Mouse (Mus musculus): ENCODE results near the gene Ltbp2. TPM values are rescaled to one million over a fixed set of nuclear protein-coding genes. Genes with fewer than 3 reads are reported as not detected.
A peak's percentile ranks its signal among the peaks of the same experiment; 100 is the strongest.

Gene Ltbp2
- total and polyA plus RNA-seq, 3 experiments: 0.99 to 5.6 (median 2.3) TPM

DNA sequence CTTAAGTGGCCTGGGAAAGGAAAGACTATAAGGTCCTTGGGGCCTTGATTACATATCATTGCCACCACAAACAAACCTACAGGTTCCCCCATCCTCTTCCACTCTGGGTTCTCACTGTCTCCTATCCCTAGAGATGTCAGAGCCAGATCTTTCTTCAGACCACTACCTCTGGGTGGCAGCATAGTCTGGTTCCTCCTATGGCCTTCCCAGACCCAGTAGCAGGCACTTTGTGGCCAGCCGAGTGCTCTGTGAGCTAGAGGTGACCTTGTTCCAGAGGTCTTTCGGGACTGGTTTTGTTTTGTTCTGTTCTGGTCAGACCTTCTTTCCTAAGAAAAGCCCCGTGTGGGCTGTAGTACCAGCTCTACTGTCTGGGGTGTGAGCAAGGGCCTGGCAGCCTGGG lies 64.3 kb downstream of the Ltbp2 start:
- TF ChIP-seq POLR2A (IDR thresholded peaks at IDR 0.05; ENCODE audit: insufficient read depth, low read depth, low read length): no peak
- no peak for TF ChIP-seq EP300 (IDR thresholded peaks at IDR 0.05; ENCODE audit: insufficient read depth, low read depth, low read length)
- TF ChIP-seq CTCF (IDR thresholded peaks at IDR 0.05): peak; percentile 34
- Histone ChIP-seq H3K4me1 (ENCODE audit: control insufficient read depth, insufficient read depth, low read length) (peaks cover 1% of the 10 kb centered on the region; the same call in 1 of the 2 replicates), H3K36me3 (ENCODE audit: control insufficient read depth, insufficient read depth, low read length) (no peaks in the 10 kb centered on the region), H3K4me3 (no peak overlapping the region), H3K79me2 (replicated peaks; ENCODE audit: control insufficient read depth, insufficient read depth, low read length) (no peaks in the 10 kb centered on the region), H3K27me3 (ENCODE audit: control insufficient read depth, insufficient read depth, low read length) (no peaks in the 10 kb centered on the region), H3K27ac (no peak overlapping the region), H3K9ac (ENCODE audit: low read depth, low read length) (no peak overlapping the region)
- WGBS: 49% methylated on average over 3 of the region's 3 CpGs
- intact Hi-C loops (cut with DNase I): no loop called here
- DNase-seq: peak in 1 of 2 experiments; percentile 13

GRCm38 (mm10) chr12:84811510-84811909 lies 64.8 kb downstream of the Ltbp2 start:
- Histone ChIP-seq H3K4me3 (no peak overlapping the region), H3K36me3 (ENCODE audit: control insufficient read depth, insufficient read depth, low read length) (no peaks in the 10 kb centered on the region), H3K27me3 (ENCODE audit: control insufficient read depth, insufficient read depth, low read length) (no peaks in the 10 kb centered on the region), H3K27ac (no peak overlapping the region), H3K4me1 (ENCODE audit: control insufficient read depth, insufficient read depth, low read length) (peaks cover 1% of the 10 kb centered on the region; the same call in 1 of the 2 replicates), H3K79me2 (replicated peaks; ENCODE audit: control insufficient read depth, insufficient read depth, low read length) (no peaks in the 10 kb centered on the region), H3K9ac (ENCODE audit: low read depth, low read length) (no peak overlapping the region)
- peak in 1 of 2 experiments; percentile 16 for DNase-seq
- WGBS: 35% methylated on average over 4 of the region's 4 CpGs
- intact Hi-C loops (cut with DNase I): no loop called here
- no peak for TF ChIP-seq POLR2A (IDR thresholded peaks at IDR 0.05; ENCODE audit: insufficient read depth, low read depth, low read length)
- no peak for TF ChIP-seq CTCF (IDR thresholded peaks at IDR 0.05)
- TF ChIP-seq EP300 (IDR thresholded peaks at IDR 0.05; ENCODE audit: insufficient read depth, low read depth, low read length): no peak

DNA sequence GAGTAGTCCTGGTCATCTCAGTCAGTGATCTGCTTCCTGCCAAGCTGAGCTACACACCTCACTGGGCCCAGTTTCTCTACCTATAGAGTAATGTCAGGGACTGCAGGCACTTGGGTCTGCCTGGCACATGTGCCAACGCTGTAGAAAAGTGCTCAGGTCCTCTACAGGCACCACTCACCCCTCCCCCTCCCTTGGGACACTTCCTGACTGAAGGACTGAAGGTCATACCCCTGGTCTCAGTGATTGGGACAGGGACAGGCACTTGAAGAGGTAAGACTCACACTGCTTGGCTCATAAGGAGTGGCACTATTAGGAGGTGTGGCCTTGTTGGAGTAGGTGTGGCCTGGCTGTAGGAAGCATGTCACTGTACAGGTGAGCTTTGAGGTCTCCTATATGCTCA lies 65.5 kb downstream of the Ltbp2 start:
- intact Hi-C loops (cut with DNase I): no loop called here
- no peaks in the 10 kb centered on the region for H3K36me3 ChIP-seq (ENCODE audit: control insufficient read depth, insufficient read depth, low read length)
- peaks cover 1% of the 10 kb centered on the region; the same call in 1 of the 2 replicates for H3K4me1 ChIP-seq (ENCODE audit: control insufficient read depth, insufficient read depth, low read length)
- no peak for TF ChIP-seq POLR2A (IDR thresholded peaks at IDR 0.05; ENCODE audit: insufficient read depth, low read depth, low read length)
- DNase-seq: no peak
- no peak overlapping the region for H3K27ac ChIP-seq
- H3K4me3 ChIP-seq: no peak overlapping the region
- no peak overlapping the region for H3K9ac ChIP-seq (ENCODE audit: low read depth, low read length)
- 71% methylated on average over 1 of the region's 1 CpGs for WGBS
- no peaks in the 10 kb centered on the region for H3K79me2 ChIP-seq (replicated peaks; ENCODE audit: control insufficient read depth, insufficient read depth, low read length)
- H3K27me3 ChIP-seq (ENCODE audit: control insufficient read depth, insufficient read depth, low read length): no peaks in the 10 kb centered on the region

DNA sequence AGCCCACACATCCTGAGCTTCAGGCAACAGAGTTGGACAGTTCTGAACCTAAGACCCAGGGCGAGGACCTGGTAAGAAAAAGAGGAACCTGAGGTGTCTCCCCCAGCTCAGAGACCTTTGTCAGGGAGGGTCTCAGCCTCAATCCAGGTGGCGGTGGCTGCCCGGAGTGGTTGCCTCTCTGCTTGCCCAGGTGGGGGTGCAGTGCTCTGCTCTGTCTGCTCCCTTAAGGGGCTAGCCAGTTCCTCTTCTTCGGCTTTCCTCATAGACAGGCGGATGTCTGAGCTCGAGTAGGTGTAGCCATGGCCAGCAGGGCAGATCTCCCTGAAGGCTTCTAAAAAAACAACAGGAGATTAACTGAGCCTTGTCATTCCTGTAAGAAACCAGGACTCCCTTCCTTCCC lies 67.3 kb downstream of the Ltbp2 start:
- intact Hi-C loops (cut with DNase I): no loop called here
- Histone ChIP-seq H3K27ac (no peak overlapping the region), H3K4me1 (ENCODE audit: control insufficient read depth, insufficient read depth, low read length) (peaks cover 3% of the 10 kb centered on the region), H3K9ac (ENCODE audit: low read depth, low read length) (no peak overlapping the region), H3K79me2 (replicated peaks; ENCODE audit: control insufficient read depth, insufficient read depth, low read length) (no peaks in the 10 kb centered on the region), H3K36me3 (ENCODE audit: control insufficient read depth, insufficient read depth, low read length) (no peaks in the 10 kb centered on the region), H3K4me3 (no peak overlapping the region), H3K27me3 (ENCODE audit: control insufficient read depth, insufficient read depth, low read length) (no peaks in the 10 kb centered on the region)
- peak in 1 of 2 experiments; percentile 14 for DNase-seq
- 64% methylated on average over 6 of the region's 6 CpGs for WGBS
- TF ChIP-seq POLR2A (IDR thresholded peaks at IDR 0.05; ENCODE audit: insufficient read depth, low read depth, low read length): no peak

DNA sequence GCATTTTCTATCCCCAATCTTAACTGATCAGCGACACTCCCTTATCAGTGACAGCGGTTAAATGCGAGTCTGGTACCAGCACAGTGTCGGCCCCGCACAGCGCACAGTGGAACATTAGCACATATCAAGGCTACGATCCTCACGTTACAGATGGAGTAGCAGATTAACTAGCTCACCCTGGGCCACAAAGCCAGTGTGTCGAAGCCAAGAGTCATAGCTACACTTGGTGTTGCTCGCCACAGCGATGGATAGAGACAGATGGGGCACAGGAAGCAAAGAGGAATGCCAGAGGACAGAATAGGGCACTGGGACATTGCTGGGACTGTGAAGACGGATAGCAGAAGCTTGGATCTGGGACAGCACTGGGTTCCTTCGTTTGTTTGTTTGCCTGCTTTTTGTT lies 69.0 kb downstream of the Ltbp2 start:
- intact Hi-C loops (cut with DNase I): no loop called here
- DNase-seq: no peak
- no peak overlapping the region for H3K4me3 ChIP-seq
- H3K27me3 ChIP-seq (ENCODE audit: control insufficient read depth, insufficient read depth, low read length): no peaks in the 10 kb centered on the region
- no peak overlapping the region for H3K9ac ChIP-seq (ENCODE audit: low read depth, low read length)
- TF ChIP-seq EP300 (IDR thresholded peaks at IDR 0.05; ENCODE audit: insufficient read depth, low read depth, low read length) (no peak), POLR2A (IDR thresholded peaks at IDR 0.05; ENCODE audit: insufficient read depth, low read depth, low read length) (no peak), CTCF (IDR thresholded peaks at IDR 0.05) (no peak)
- no peak overlapping the region for H3K27ac ChIP-seq
- WGBS: 76% methylated on average over 13 of the region's 13 CpGs
- peaks cover 3% of the 10 kb centered on the region for H3K4me1 ChIP-seq (ENCODE audit: control insufficient read depth, insufficient read depth, low read length)
- H3K36me3 ChIP-seq (ENCODE audit: control insufficient read depth, insufficient read depth, low read length): no peaks in the 10 kb centered on the region
- H3K79me2 ChIP-seq (replicated peaks; ENCODE audit: control insufficient read depth, insufficient read depth, low read length): no peaks in the 10 kb centered on the region

DNA sequence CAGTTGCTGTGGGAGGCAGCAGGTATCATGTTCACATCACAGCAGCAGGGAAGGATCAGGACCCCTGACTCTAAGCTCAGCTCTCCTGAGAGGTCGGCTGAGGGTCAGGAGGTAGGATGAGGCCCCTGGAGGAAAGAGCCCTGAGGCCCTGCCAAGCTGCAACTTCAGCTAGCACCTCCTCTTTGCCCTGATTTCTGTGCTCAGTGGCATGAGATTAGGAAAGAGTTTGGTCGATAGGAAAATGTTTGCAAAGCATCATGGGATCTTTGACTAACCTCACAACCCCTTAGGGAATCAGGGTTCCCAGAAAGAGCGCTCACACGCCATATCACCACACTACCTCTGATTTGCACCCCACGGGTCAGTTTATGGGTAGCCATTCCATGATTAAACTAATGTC lies 69.6 kb downstream of the Ltbp2 start:
- intact Hi-C loops (cut with DNase I): no loop called here
- Histone ChIP-seq H3K27me3 (ENCODE audit: control insufficient read depth, insufficient read depth, low read length) (no peaks in the 10 kb centered on the region), H3K36me3 (ENCODE audit: control insufficient read depth, insufficient read depth, low read length) (no peaks in the 10 kb centered on the region)

More for the DNA sequence above, 69.6 kb downstream of the Ltbp2 start:
- peaks cover 5% of the 10 kb centered on the region for H3K4me1 ChIP-seq (ENCODE audit: control insufficient read depth, insufficient read depth, low read length)
- H3K9ac ChIP-seq (ENCODE audit: low read depth, low read length): no peak overlapping the region
- no peak overlapping the region for H3K27ac ChIP-seq
- 48% methylated on average over 5 of the region's 5 CpGs for WGBS
- no peak overlapping the region for H3K4me3 ChIP-seq
- no peaks in the 10 kb centered on the region for H3K79me2 ChIP-seq (replicated peaks; ENCODE audit: control insufficient read depth, insufficient read depth, low read length)
- DNase-seq: no peak
- no peak for TF ChIP-seq CTCF (IDR thresholded peaks at IDR 0.05)
- no peak for TF ChIP-seq POLR2A (IDR thresholded peaks at IDR 0.05; ENCODE audit: insufficient read depth, low read depth, low read length)
- TF ChIP-seq EP300 (IDR thresholded peaks at IDR 0.05; ENCODE audit: insufficient read depth, low read depth, low read length): no peak

Data from heart, adult 2 months (tissue).